Mouse (Mus musculus) lung, adult 2 months (tissue): ENCODE data around the gene Ctsk.

ENCODE experiments used
- CTCF ChIP-seq: fragments of 200-500 bp; IDR thresholded peaks from 2 replicates; pipeline ENCODE4 v1.5.1; 2011; ENCODE audit warnings: mild to moderate bottlenecking, low read length, control low read depth; ENCODE audit not compliant: insufficient read depth
- POLR2A ChIP-seq: fragments of 200-500 bp; IDR thresholded peaks from 2 replicates; pipeline ENCODE4 v1.6.1; 2011; ENCODE audit warnings: low read depth, mild to moderate bottlenecking, control low read depth, low read length, borderline replicate concordance; ENCODE audit errors: extremely low read depth

- TF ChIP-seq CTCF (no peak), POLR2A (no peak)
These were observed 54.9 kb downstream of the Ctsk start for GRCm38 (mm10) chr3:95553986-95554385.
